Mouse (Mus musculus) intestine, embryonic 15.5 days (tissue): ENCODE data around the gene Yap1. TPM values are rescaled to one million over a fixed set of nuclear protein-coding genes. Genes with fewer than 3 reads are reported as not detected.

Experiments used
- ATAC-seq: fragments of 200-750 bp; cut with Nextera tagmentation; 2 replicates; pipeline ENCODE4 v1.8.0; 2017; ENCODE audit warnings: moderate TSS enrichment, moderate library complexity
- H3K27ac ChIP-seq: fragments of 300-500 bp; sonication (generic); 2 replicates; pipeline ENCODE4 v1.5.1; 2015; ENCODE audit warnings: mild to moderate bottlenecking, inconsistent platforms
- H3K27me3 ChIP-seq: fragments of 300-500 bp; sonication (generic); replicated peaks from 2 replicates; pipeline ENCODE4 v1.6.1; 2015; ENCODE audit warnings: inconsistent platforms
- H3K36me3 ChIP-seq: fragments of 300-500 bp; sonication (generic); 2 replicates; pipeline ENCODE4 v1.6.1; 2015; ENCODE audit warnings: inconsistent platforms
- H3K4me1 ChIP-seq: fragments of 300-500 bp; sonication (generic); replicated peaks from 2 replicates; pipeline ENCODE4 v1.6.1; 2015; ENCODE audit warnings: inconsistent platforms
- H3K4me2 ChIP-seq: fragments of 300-500 bp; sonication (generic); replicated peaks from 2 replicates; pipeline ENCODE4 v1.6.1; 2015; ENCODE audit warnings: mild to moderate bottlenecking, inconsistent platforms
- H3K4me3 ChIP-seq: fragments of 300-500 bp; sonication (generic); replicated peaks from 2 replicates; pipeline ENCODE4 v1.5.1; 2015; ENCODE audit warnings: inconsistent platforms
- H3K9ac ChIP-seq: fragments of 300-500 bp; sonication (generic); 2 replicates; pipeline ENCODE4 v1.6.1; 2015; ENCODE audit warnings: inconsistent platforms
- H3K9me3 ChIP-seq: fragments of 300-500 bp; sonication (generic); 2 replicates; pipeline ENCODE4 v1.6.1; 2016; ENCODE audit warnings: inconsistent platforms
- WGBS: fragments of 180-500 bp; shearing (Covaris S2); methylation state at CpG from one replicate; pipeline ENCODE4 v1.1.7; 2015; 5-methylcytosine and 5-hydroxymethylcytosine counted together
- polyA plus RNA-seq: library from polyadenylated mRNA; unstranded; fragments of >200 nt; fragmentation: Nextera tagmentation; extraction: Ambion mirVana; gene quantifications from 2 replicates; pipeline ENCODE4 v1.2.1, GENCODE M21; 2015

The Yap1 gene
- polyA plus RNA-seq, 1 experiment from 2014 or later: 25.3 TPM

DNA sequence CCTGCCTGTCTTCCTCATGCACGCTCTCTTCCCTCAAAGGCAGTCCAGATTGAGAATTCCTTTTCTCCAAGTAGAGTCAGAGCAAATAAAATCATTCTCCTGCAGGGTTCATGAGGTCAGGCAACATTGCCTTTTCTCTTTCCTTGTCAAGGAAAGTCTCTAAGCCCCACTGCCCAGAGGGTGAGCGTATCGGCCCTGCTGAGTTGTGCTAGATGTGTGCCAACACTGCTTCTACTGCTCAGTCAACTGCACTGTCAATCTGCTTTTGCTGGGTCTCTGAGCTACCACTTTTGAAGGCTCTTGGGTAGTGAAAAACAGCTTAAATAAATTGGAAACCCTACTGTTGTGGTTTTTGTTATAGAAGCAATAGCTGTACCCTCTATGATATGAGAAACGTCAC, 56.5 kb downstream of the Yap1 start:
- 94% methylated on average over 4 of the region's 4 CpGs for WGBS
- no peaks in the 10 kb centered on the region for H3K4me1 ChIP-seq
- no peak overlapping the region for H3K27ac ChIP-seq
- no peak overlapping the region for H3K4me2 ChIP-seq
- ATAC-seq: no peak
- H3K27me3 ChIP-seq: no peaks in the 10 kb centered on the region
- H3K9me3 ChIP-seq: no peaks in the 10 kb centered on the region
- H3K36me3 ChIP-seq: peaks cover 27% of the 10 kb centered on the region
- no peak overlapping the region for H3K4me3 ChIP-seq
- H3K9ac ChIP-seq: no peak overlapping the region

DNA sequence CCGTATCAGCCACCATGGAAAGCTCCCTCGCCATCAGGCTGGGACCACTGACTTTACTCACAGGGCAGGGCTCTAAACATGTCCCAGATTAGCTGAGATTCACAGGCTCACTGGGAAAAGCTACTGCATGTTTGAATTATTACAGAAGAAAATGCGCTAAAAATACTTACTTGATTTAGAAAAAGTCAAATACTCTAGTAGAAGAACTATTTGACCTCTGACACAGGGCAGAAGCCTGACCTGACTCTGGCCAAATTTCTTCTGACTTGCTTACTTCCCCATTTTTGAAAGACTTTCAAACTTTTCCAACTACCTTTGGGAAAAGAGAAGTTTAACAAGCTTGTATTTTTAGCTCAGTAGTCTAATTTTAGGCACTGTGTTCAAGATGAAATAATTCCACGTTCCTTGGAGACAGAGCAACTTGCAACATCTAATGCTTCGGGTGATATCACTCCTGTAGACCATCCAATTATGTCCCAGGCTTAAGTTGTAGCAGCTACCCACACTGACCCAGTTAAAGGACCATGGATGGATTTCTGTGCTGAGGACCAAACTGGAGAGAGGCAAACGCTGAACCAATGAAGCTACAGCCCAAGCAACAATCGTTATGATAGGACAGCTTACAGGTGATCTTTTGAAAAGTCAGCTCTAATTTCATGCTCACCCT, 60.5 kb downstream of the Yap1 start:
- Histone ChIP-seq H3K4me2 (no peak overlapping the region), H3K27ac (no peak overlapping the region), H3K36me3 (peaks cover 24% of the 10 kb centered on the region), H3K4me3 (no peak overlapping the region), H3K9me3 (no peaks in the 10 kb centered on the region), H3K4me1 (no peaks in the 10 kb centered on the region), H3K9ac (no peak overlapping the region), H3K27me3 (no peaks in the 10 kb centered on the region)
- WGBS: 88% methylated on average over 7 of the region's 7 CpGs
- no peak for ATAC-seq

DNA sequence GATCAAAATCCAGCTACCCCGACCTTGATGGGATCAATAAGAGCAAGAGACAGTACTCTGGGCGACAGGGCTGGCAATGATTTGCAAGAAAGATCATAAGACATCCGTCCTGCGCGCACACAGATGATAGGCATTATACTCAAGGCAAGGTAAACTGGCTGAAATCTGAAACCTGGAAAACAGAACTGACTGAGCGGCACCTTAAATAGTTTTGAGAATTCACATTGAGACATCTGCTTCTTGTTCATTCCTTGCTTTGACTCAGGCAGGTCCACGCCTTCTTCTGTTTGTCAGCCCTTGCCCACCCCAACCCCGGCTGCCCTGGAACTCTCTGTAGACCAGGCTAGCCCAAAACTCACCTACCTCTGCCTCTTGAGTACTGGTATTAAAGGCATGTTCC, 61.7 kb downstream of the Yap1 start:
- no peaks in the 10 kb centered on the region for H3K27me3 ChIP-seq
- no peak overlapping the region for H3K9ac ChIP-seq
- no peak overlapping the region for H3K4me3 ChIP-seq
- no peak overlapping the region for H3K4me2 ChIP-seq
- H3K4me1 ChIP-seq: no peaks in the 10 kb centered on the region
- H3K27ac ChIP-seq: no peak overlapping the region
- no peaks in the 10 kb centered on the region for H3K9me3 ChIP-seq
- H3K36me3 ChIP-seq: peaks cover 27% of the 10 kb centered on the region
- no peak for ATAC-seq
- 92% methylated on average over 8 of the region's 8 CpGs for WGBS

DNA sequence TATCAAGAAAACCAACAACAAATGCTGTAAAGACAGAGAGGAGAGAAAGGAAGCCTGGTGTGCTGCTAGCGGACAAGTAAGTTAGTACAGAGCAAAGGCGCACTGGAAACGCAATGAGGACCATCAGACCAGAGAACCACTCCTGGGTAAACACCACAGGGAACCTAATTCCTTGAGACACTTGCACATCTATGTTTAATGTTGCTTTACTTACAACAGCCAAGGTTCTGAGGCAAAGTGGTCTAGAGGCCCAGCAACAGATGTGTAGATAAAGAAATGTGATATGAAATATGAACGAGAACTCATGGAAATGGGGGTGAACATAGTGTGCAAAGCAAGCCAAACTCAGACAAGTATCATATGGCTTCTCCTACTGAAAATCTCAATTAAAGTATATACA, 64.3 kb downstream of the Yap1 start:
- WGBS: 90% methylated on average over 4 of the region's 4 CpGs

DNA sequence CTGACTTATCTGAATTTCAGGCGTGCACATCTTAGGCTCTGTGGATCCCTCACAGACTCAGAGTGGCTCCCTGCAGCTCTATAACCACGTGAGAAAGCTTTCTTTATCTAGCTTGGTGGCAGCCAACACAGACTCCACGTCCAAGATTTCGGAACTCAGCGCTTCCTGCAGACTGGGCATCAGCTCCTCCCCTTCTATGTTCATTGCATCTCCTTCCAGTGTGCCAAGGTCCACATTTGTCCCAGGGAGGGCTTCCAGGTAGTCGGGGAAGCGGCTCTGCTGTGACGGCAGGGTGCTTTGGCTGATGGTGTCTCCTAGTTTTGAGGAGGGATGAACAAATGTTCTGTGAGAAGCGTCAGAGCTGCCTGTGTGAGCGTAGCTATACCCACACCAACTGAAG, 70.0 kb downstream of the Yap1 start:
- Histone ChIP-seq H3K4me1 (no peaks in the 10 kb centered on the region), H3K9ac (no peak overlapping the region), H3K27me3 (no peaks in the 10 kb centered on the region), H3K36me3 (peaks cover 59% of the 10 kb centered on the region), H3K27ac (no peak overlapping the region), H3K4me3 (no peak overlapping the region), H3K9me3 (0 out of 2 replicates have a peak, but pooled peaks cover 3% of the 10 kb centered on the region), H3K4me2 (no peak overlapping the region)
- no peak for ATAC-seq
- WGBS: 96% methylated on average over 10 of the region's 10 CpGs

More for the DNA sequence above, 64.3 kb downstream of the Yap1 start:
- Histone ChIP-seq H3K27ac (no peak overlapping the region), H3K9ac (no peak overlapping the region), H3K4me2 (no peak overlapping the region), H3K27me3 (no peaks in the 10 kb centered on the region), H3K4me3 (no peak overlapping the region), H3K9me3 (no peaks in the 10 kb centered on the region), H3K36me3 (peaks cover 38% of the 10 kb centered on the region), H3K4me1 (no peaks in the 10 kb centered on the region)
- no peak for ATAC-seq

DNA sequence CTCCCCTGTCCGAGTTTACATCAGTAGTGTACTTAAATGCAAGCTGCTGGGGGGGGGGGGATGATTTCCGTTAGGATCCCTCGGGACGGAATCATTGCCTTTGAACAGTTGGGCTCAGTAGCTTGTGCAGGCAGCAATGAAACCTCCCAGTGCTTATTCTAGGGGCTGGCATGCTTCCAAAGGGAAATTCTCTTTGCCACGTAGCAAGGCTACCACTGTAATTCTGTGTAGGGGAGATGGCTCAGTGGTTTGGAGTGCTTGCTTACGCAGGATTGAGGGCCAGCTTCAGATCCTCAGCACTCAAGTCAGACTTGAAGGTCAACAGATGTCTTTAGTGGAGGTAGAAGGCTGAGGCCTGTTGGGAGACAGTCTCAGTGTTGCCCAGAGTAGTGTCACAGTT, 74.8 kb downstream of the Yap1 start:
- no peak overlapping the region for H3K4me3 ChIP-seq
- H3K27ac ChIP-seq: no peak overlapping the region
- H3K4me2 ChIP-seq: no peak overlapping the region
- peaks cover 30% of the 10 kb centered on the region for H3K36me3 ChIP-seq
- H3K27me3 ChIP-seq: no peaks in the 10 kb centered on the region
- no peak overlapping the region for H3K9ac ChIP-seq
- peak; percentile 44; the same call in 1 of the 2 replicates for ATAC-seq
- H3K9me3 ChIP-seq: 0 out of 2 replicates have a peak, but pooled peaks cover 3% of the 10 kb centered on the region
- WGBS: 67% methylated on average over 6 of the region's 6 CpGs
- H3K4me1 ChIP-seq: no peaks in the 10 kb centered on the region

DNA sequence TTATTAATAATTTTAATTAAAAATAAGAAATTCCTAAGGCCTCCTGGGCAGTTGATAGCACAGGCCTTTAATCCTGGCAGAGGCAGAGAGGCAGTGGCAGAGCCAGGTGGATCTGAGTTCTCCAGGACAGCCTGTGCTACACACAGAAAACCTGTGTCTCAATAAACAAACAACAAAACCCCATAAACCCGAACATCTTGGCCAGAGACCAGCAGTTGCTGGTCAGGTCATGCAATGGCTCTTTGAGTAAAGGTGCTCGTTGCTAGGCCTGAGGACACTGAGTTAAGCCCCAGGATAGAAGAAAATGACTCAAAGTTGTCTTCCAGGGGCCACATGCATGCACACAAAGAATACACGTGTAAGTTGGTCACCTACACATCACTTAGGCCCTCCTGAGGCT, 75.5 kb downstream of the Yap1 start:
- WGBS: 82% methylated on average over 3 of the region's 3 CpGs
- H3K36me3 ChIP-seq: peaks cover 23% of the 10 kb centered on the region
- no peak overlapping the region for H3K27ac ChIP-seq
- H3K9ac ChIP-seq: no peak overlapping the region
- 0 out of 2 replicates have a peak, but pooled peaks cover 3% of the 10 kb centered on the region for H3K9me3 ChIP-seq
- H3K27me3 ChIP-seq: no peaks in the 10 kb centered on the region
- no peak for ATAC-seq
- H3K4me2 ChIP-seq: no peak overlapping the region
- no peak overlapping the region for H3K4me3 ChIP-seq
- no peaks in the 10 kb centered on the region for H3K4me1 ChIP-seq

DNA sequence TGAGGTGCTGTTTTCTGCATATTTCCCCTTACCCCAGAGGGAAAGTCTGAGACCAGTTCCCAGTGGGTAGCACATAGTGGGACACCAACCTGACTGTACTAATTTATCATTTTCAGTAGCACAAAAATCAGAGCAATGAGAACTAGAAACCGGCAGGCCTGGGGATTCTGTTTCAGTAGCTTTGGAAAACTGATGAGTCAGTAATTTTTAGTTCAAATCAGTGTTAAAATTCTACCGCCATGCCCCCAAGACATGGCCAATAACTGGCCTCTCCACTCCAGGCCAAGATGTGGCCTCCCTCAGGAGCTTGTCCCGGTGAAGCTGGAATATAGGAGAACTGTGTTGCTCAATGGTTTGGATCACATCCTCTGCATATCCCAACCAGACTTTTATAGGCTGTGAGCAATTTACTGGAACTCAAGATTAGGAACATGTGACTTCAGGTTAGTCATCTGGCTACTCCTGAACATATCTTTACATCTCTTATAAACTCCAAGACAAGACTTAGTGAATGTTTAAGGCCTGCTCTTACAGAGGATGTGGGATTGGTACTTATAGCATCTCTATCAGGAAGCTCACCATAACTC, 76.1 kb downstream of the Yap1 start:
- Histone ChIP-seq H3K9ac (no peak overlapping the region), H3K4me3 (no peak overlapping the region), H3K27ac (no peak overlapping the region), H3K27me3 (no peaks in the 10 kb centered on the region), H3K9me3 (0 out of 2 replicates have a peak, but pooled peaks cover 3% of the 10 kb centered on the region), H3K4me1 (no peaks in the 10 kb centered on the region), H3K36me3 (peaks cover 20% of the 10 kb centered on the region), H3K4me2 (no peak overlapping the region)
- no peak for ATAC-seq
- 91% methylated on average over 3 of the region's 3 CpGs for WGBS

DNA sequence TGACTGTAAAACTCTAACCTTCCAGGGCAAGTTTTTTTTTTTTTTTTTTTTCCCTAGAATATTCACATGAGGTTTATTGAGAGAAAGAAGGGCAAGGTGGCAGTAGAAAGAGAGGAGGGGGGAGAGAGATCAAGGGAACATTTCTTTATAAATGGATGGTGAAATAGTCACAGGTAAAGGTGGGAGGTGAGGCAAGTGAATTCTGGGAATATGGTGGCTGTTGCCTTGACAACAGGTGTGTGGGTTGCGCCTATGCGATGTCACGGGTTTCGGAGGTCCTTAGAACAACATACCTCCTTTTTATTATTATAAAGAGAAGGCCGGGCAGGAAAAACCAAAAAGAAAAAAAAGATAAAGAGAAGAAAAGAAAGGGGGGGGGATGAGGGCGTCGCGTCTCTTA, 89.5 kb downstream of the Yap1 start:
- Histone ChIP-seq H3K27ac (no peak overlapping the region), H3K9ac (no peak overlapping the region), H3K36me3 (no peaks in the 10 kb centered on the region), H3K4me1 (no peaks in the 10 kb centered on the region), H3K4me3 (no peak overlapping the region), H3K27me3 (no peaks in the 10 kb centered on the region), H3K9me3 (no peaks in the 10 kb centered on the region), H3K4me2 (peak overlapping the region; percentile 48)
- ATAC-seq: no peak
- 61% methylated on average over 8 of the region's 8 CpGs for WGBS

DNA sequence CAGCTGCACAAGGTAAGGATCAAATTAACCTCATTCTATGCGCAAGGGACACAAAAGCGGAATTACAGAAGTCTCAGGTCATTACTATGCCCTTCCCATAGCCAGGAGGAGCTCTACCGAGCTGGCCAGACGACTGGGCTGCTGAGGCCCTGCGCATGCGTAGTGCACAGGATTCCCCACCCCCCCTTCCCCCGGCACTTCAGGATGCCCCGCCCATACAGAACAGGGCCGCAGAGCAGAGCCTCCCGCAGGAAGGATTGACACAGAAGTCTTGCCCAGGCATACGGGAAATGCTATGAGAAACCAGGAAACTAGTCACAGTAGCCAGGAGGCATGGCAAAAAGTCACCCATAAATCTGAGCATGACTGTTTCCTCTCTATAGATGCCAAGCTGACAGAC, 89.9 kb downstream of the Yap1 start:
- no peaks in the 10 kb centered on the region for H3K36me3 ChIP-seq
- ATAC-seq: peak; percentile 98
- peak overlapping the region; percentile 48 for H3K4me2 ChIP-seq
- 4% methylated on average over 11 of the region's 11 CpGs for WGBS
- no peaks in the 10 kb centered on the region for H3K27me3 ChIP-seq
- no peak overlapping the region for H3K9ac ChIP-seq
- peak overlapping the region; percentile 22; the same call in 1 of the 2 replicates for H3K4me3 ChIP-seq
- no peaks in the 10 kb centered on the region for H3K4me1 ChIP-seq
- H3K9me3 ChIP-seq: no peaks in the 10 kb centered on the region
- H3K27ac ChIP-seq: no peak overlapping the region

DNA sequence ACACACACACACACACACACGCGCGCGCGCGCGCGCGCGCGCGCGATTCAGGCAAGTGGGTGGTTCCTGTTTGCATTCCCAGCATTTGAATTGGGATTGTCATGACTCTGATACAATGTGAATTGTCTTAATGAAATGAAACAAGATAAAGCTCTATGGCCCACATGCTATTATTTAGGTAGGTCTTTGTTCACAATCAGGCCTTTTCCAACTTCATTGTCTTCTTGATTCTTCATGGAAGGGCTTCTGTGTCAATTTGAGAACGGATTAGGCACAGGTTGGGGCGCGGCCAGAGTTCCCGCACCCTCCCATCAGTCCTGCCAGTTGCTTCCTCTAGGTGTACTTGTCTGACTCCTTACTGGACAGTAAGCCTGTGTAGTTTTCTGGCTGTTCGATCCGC, 90.4 kb downstream of the Yap1 start:
- Histone ChIP-seq H3K4me2 (peak overlapping the region; percentile 48), H3K9ac (no peak overlapping the region), H3K27me3 (no peaks in the 10 kb centered on the region), H3K4me1 (no peaks in the 10 kb centered on the region), H3K36me3 (no peaks in the 10 kb centered on the region), H3K4me3 (peak overlapping the region; percentile 22), H3K9me3 (no peaks in the 10 kb centered on the region), H3K27ac (no peak overlapping the region)
- peak; percentile 55 for ATAC-seq
- 53% methylated on average over 19 of the region's 19 CpGs for WGBS

DNA sequence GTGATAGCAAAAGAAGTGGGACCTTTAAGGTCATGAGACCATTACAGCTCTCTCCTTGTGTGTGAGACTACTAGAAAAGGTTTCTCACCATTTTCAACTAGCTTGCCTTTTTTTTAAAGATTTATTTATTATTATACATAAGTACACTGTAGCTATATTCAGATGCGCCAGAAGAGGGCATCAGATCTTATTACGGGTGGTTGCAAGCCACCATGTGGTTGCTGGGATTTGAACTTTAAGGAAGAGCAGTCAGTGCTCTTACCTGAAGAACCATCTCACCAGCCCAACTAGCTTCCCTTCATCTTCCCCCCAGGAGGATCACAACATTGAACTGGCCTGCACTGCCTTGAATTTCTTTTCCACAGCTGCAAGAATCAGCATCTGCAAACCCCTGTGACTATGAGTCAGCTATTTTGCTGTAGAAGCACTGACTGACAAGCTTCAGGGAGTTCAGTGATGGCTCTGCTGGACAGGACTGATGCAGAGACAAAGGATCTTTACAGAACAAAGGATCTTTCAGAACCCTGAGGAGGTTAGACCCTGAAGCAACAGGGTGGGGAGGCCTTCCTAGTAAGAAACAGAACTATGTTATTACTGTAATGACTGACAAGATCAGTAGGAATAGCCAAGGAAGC, 96.9 kb downstream of the Yap1 start:
- 85% methylated on average over 2 of the region's 2 CpGs for WGBS
- Histone ChIP-seq H3K4me2 (no peak overlapping the region), H3K4me3 (no peak overlapping the region), H3K36me3 (no peaks in the 10 kb centered on the region), H3K27me3 (no peaks in the 10 kb centered on the region), H3K4me1 (no peaks in the 10 kb centered on the region), H3K27ac (no peak overlapping the region), H3K9me3 (no peaks in the 10 kb centered on the region), H3K9ac (no peak overlapping the region)
- no peak for ATAC-seq

DNA sequence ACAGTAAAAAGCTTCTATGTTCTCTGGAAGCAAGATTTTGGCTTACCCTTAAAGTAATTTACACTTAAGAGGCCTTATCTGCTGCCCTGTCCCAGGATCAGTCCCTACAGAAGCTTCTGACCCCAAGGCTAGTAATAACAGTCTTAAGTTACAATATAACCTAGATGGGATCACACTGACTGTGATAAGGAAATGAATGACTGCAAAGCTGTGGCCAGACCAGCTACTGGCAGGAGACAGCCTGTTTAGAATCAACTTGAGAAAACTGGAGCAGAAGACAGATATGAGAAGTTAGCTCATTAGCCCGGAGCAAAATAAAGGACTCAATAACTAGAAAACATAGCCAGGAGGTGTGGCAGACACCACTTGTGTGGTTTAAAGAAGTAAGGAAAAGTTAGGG, 97.8 kb downstream of the Yap1 start:
- ATAC-seq: no peak

More for the DNA sequence above, 97.8 kb downstream of the Yap1 start:
- H3K4me1 ChIP-seq: no peaks in the 10 kb centered on the region
- no peaks in the 10 kb centered on the region for H3K36me3 ChIP-seq
- no peak overlapping the region for H3K27ac ChIP-seq
- no peak overlapping the region for H3K9ac ChIP-seq
- H3K27me3 ChIP-seq: no peaks in the 10 kb centered on the region
- no peak overlapping the region for H3K4me2 ChIP-seq
- H3K4me3 ChIP-seq: no peak overlapping the region
- 69% methylated on average over 1 of the region's 1 CpGs for WGBS
- no peaks in the 10 kb centered on the region for H3K9me3 ChIP-seq
